10 mouse cellular contexts compared by ENCODE assay signal in the genomic region with DNA sequence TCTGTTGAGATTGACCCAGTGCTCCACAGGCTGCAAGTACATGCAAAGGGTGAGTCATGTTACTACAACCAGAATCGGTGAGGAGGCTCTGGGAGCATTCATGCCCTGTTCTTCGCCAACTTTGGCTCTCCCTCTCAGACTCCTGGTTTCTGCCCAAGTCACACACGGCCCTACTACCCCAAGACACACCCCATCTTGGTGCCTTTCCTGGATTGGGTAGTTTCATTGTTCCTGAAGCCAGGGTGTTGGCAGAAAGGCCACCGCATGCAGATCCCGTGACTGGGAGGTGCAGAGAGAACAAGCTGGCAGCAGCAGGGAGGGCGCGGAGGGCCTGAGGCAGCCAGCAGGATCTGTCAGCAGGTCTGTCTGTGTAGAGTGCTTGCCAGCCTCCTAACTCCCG.
DNase-seq lines count a peak whose midpoint lies in the region; ATAC-seq lines count a peak whose summit lies in the region.
"Had no signal": no experiment of that assay in that cellular context is flagged by ENCODE, and none has a peak within 500 bp of the region (broad histone marks: within the 10 kb centered on the region; RNA-seq: fewer than 3 reads in every experiment).

No protein-coding gene starts in this region.

- no peak overlapping the region for H3K4me2 ChIP-seq in embryonic facial prominence, embryonic 15.5 days (replicated peaks)
- H3K4me2 ChIP-seq in heart, embryonic 14.5 days (ENCODE audit: low read length) = peak overlapping the region; percentile 7; the same call in 1 of the 2 replicates

- no peaks in the 10 kb centered on the region for H3K36me3 ChIP-seq in embryonic facial prominence, embryonic 15.5 days
- peaks cover 24% of the 10 kb centered on the region for H3K36me3 ChIP-seq in embryonic facial prominence, embryonic 10.5 days (replicated peaks)
- H3K36me3 ChIP-seq in heart, embryonic 14.5 days (ENCODE audit: control insufficient read depth, insufficient read depth, low read length) = peaks cover 4% of the 10 kb centered on the region; the same call in 1 of the 2 replicates

- H3K9me3 ChIP-seq in embryonic facial prominence, embryonic 15.5 days (replicated peaks) = no peaks in the 10 kb centered on the region
- peaks cover 2% of the 10 kb centered on the region; the same call in 1 of the 2 replicates for H3K9me3 ChIP-seq in embryonic facial prominence, embryonic 10.5 days
- H3K9me3 ChIP-seq in heart, embryonic 14.5 days (ENCODE audit: control insufficient read depth, low read length) = peaks cover 4% of the 10 kb centered on the region; the same call in 1 of the 2 replicates

- H3K9ac ChIP-seq in embryonic facial prominence, embryonic 15.5 days = no peak overlapping the region
- H3K9ac ChIP-seq in heart, embryonic 14.5 days (ENCODE audit: low read length) = 0 out of 2 replicates have a peak overlapping the region, but pooled peaks have one; percentile 0

- ATAC-seq in embryonic facial prominence, embryonic 15.5 days (ENCODE audit: insufficient number of reproducible peaks, low FRiP score, low TSS enrichment, low read depth) = no peak
- peak; percentile 47 for ATAC-seq in heart, embryonic 14.5 days (ENCODE audit: insufficient number of reproducible peaks, insufficient read depth, low FRiP score, low read depth)

- WGBS in embryonic facial prominence, embryonic 15.5 days = 70% methylated on average over 8 of the region's 8 CpGs
- 91% methylated on average over 8 of the region's 8 CpGs for WGBS in embryonic facial prominence, embryonic 10.5 days
- WGBS in heart, embryonic 14.5 days = 24% methylated on average over 8 of the region's 8 CpGs

- H3K4me1 ChIP-seq in embryonic facial prominence, embryonic 15.5 days = peaks cover 44% of the 10 kb centered on the region
- peaks cover 21% of the 10 kb centered on the region for H3K4me1 ChIP-seq in embryonic facial prominence, embryonic 10.5 days
- peaks cover 51 to 56% of the 10 kb centered on the region in 2 experiments for H3K4me1 ChIP-seq in heart, embryonic 14.5 days (ENCODE audit: control insufficient read depth in 2 of 2, insufficient read depth in 2 of 2, low read length in 2 of 2)

- no peak for DNase-seq in embryonic facial prominence, embryonic 10.5 days (ENCODE audit: low spot score)
- DNase-seq in right cerebral cortex, postnatal 10 days (ENCODE audit: low spot score in 2 of 2) = peak; percentile 44 to 47
- no peak for DNase-seq in right cerebral cortex, postnatal 14 days
- DNase-seq in lung, postnatal 4 days = peak; percentile 39 to 61
- no peak for DNase-seq in c-Kit-positive CD71-positive TER-119-positive erythroid progenitor cells, embryonic 14.5 days (ENCODE audit: low spot score)
- no peak for DNase-seq in frontal cortex, postnatal 36 days (ENCODE audit: low spot score in 2 of 2)

- 0 out of 2 replicates have a peak overlapping the region, but pooled peaks have one; percentile 39 for H3K27ac ChIP-seq in embryonic facial prominence, embryonic 15.5 days (replicated peaks)
- no peak overlapping the region for H3K27ac ChIP-seq in embryonic facial prominence, embryonic 10.5 days (replicated peaks)
- H3K27ac ChIP-seq in heart, embryonic 14.5 days (replicated peaks in 1 of 2; ENCODE audit: control insufficient read depth in 1 of 2, insufficient read depth in 1 of 2, low read depth in 2 of 2, low read length in 2 of 2) = peak overlapping the region; percentile 47 to 82
- H3K27ac ChIP-seq: layer of hippocampus, adult 2 months had no signal

- no peak overlapping the region for H3K4me3 ChIP-seq in embryonic facial prominence, embryonic 15.5 days (replicated peaks)
- no peak overlapping the region for H3K4me3 ChIP-seq in embryonic facial prominence, embryonic 10.5 days
- H3K4me3 ChIP-seq in heart, embryonic 14.5 days (ENCODE audit: control insufficient read depth in 1 of 2, insufficient read depth in 1 of 2, low read depth in 1 of 2, low read length in 2 of 2) = no peak overlapping the region
- H3K4me3 ChIP-seq: layer of hippocampus, adult 2 months had no signal

- H3K27me3 ChIP-seq in embryonic facial prominence, embryonic 15.5 days = no peaks in the 10 kb centered on the region
- H3K27me3 ChIP-seq in embryonic facial prominence, embryonic 10.5 days (replicated peaks; ENCODE audit: low read depth, poor library complexity, severe bottlenecking) = no peaks in the 10 kb centered on the region
- no peaks in the 10 kb centered on the region for H3K27me3 ChIP-seq in heart, embryonic 14.5 days (ENCODE audit: control insufficient read depth, insufficient read depth, low read length)
- H3K27me3 ChIP-seq: CH12.LX had no signal

Comparison
In these comparisons a context has a peak if more than half of its experiments do, and no peak if none do; other contexts are left out.
1. DNase-seq: peak in right cerebral cortex, postnatal 10 days (2 of 2) and lung, postnatal 4 days (2 of 2); none in embryonic facial prominence, embryonic 10.5 days (single experiment), right cerebral cortex, postnatal 14 days (single experiment), c-Kit-positive CD71-positive TER-119-positive erythroid progenitor cells, embryonic 14.5 days (single experiment) and frontal cortex, postnatal 36 days (0 of 2).